Mouse (Mus musculus) myocyte (in vitro differentiated cells): Measurements from ENCODE around the gene BC049715.

Source experiments
- E2F4 ChIP-seq: IDR thresholded peaks from one replicate; pipeline ENCODE4 v1.6.1; 2011; ENCODE audit warnings: mild to moderate bottlenecking, control low read depth, moderate library complexity; ENCODE audit not compliant: insufficient read depth
- MAX ChIP-seq: IDR thresholded peaks from one replicate; pipeline ENCODE4 v1.6.1; 2011; ENCODE audit warnings: low read depth, mild to moderate bottlenecking, control low read depth
- POLR2A ChIP-seq: IDR thresholded peaks from one replicate; pipeline ENCODE4 v1.6.1; 2011; ENCODE audit warnings: low read depth, mild to moderate bottlenecking, control low read depth, moderate library complexity; ENCODE audit not compliant: insufficient read length
- POLR2AphosphoS2 ChIP-seq: IDR thresholded peaks from one replicate; pipeline ENCODE4 v1.6.1; 2011; ENCODE audit warnings: low read depth, control low read depth; ENCODE audit not compliant: insufficient read length
- REST ChIP-seq: IDR thresholded peaks from one replicate; pipeline ENCODE4 v1.6.1; 2011; ENCODE audit warnings: mild to moderate bottlenecking, control low read depth, moderate library complexity; ENCODE audit not compliant: insufficient read depth, insufficient read length
- SRF ChIP-seq: IDR thresholded peaks from one replicate; pipeline ENCODE4 v1.6.1; 2011; ENCODE audit warnings: low read depth; ENCODE audit not compliant: control insufficient read depth, insufficient read length
- TCF12 ChIP-seq: IDR thresholded peaks from one replicate; pipeline ENCODE4 v1.6.1; 2011; ENCODE audit warnings: mild to moderate bottlenecking, control low read depth; ENCODE audit not compliant: poor library complexity, insufficient read depth, severe bottlenecking
- TCF3 ChIP-seq: IDR thresholded peaks from one replicate; pipeline ENCODE4 v1.6.1; 2011; ENCODE audit warnings: low read depth, control low read depth; ENCODE audit not compliant: insufficient read length
- USF1 ChIP-seq: IDR thresholded peaks from one replicate; pipeline ENCODE4 v1.6.1; 2011; ENCODE audit warnings: low read depth, mild to moderate bottlenecking, control low read depth, moderate library complexity

GRCm38 (mm10) chr6:136827516-136827880 is at the start of gene BC049715:
- TF ChIP-seq TCF12 (no peak), POLR2A (no peak), MAX (no peak), POLR2AphosphoS2 (no peak), SRF (no peak), TCF3 (no peak), E2F4 (no peak), USF1 (no peak), REST (no peak)
